Mouse (Mus musculus) olfactory bulb, adult 2 months (tissue): ENCODE results near the gene Cct8. TPM values are rescaled to one million over a fixed set of nuclear protein-coding genes. Genes with fewer than 3 reads are reported as not detected.

Experiments used
- H3K27ac ChIP-seq: fragments of 200-500 bp; 2 replicates; pipeline ENCODE4 v1.5.1; 2012; ENCODE audit warnings: low read depth, low read length; ENCODE audit not compliant: insufficient read depth
- H3K4me1 ChIP-seq: fragments of 200-500 bp; 2 replicates; pipeline ENCODE4 v1.6.1; 2012; ENCODE audit warnings: low read length; ENCODE audit not compliant: control insufficient read depth, insufficient read depth
- H3K4me3 ChIP-seq: fragments of 200-500 bp; 2 replicates; pipeline ENCODE4 v1.5.1; 2012; ENCODE audit warnings: mild to moderate bottlenecking, low read depth, low read length, moderate library complexity; ENCODE audit not compliant: insufficient read depth
- CTCF ChIP-seq: fragments of 200-500 bp; IDR thresholded peaks from 2 replicates; pipeline ENCODE4 v1.5.1; 2012; ENCODE audit warnings: low read depth, mild to moderate bottlenecking, low read length, moderate library complexity; ENCODE audit not compliant: insufficient read depth
- POLR2A ChIP-seq: fragments of 200-500 bp; IDR thresholded peaks from 2 replicates; pipeline ENCODE4 v1.6.1; 2012; ENCODE audit warnings: mild to moderate bottlenecking, low read depth, low read length, moderate library complexity; ENCODE audit not compliant: insufficient read depth
- WGBS: fragments of 180-500 bp; shearing (Covaris S2); methylation state at CpG from one replicate; pipeline ENCODE4 v1.1.7; 2018; 5-methylcytosine and 5-hydroxymethylcytosine counted together
- polyA plus RNA-seq: library from polyadenylated mRNA; stranded (reverse); fragments of >200 nt; gene quantifications from 2 replicates; pipeline ENCODE4 v1.2.4, GENCODE M21; 2012; ENCODE audit warnings: low replicate concordance; ENCODE audit not compliant: missing spikeins, insufficient read depth, insufficient read length

Gene Cct8
- polyA plus RNA-seq, 1 experiment, result 308 TPM

DNA sequence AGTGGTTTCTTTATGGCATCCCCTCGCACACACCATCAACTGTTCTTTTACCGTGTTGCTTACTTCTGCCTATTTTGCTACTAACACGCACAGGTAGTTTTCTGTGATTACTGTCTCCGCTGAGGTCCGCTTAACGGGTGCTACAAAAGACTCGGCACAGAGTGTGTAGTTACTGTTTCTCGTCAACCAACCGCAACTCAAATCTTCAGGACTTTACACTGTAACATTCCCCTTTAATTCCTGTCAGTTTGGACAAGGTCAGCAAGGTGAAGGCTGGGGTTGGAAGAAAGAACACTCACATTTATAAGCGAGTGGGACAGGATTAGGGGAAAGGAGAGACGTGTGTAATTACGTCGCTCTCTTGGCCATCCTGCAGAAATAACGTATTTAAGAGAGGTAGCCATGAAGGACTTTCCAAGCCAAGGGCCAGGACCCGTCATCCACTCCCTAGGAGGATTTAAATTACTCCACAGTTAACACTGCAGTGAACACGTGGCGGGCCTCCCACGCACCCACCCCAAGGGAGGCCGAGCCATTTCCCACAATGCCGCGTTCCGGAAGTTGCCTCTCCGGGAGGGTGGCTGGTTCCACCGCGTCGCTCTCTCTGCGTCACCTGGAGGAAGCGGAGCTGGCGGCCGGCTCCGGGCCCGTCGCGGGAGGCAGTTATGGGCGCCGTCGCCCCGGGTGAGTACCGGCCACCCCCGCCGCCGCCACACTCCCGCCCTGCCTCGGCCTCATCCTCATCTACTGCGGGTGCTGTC lies 41.1 kb downstream of the Cct8 start, which contains the start of gene Usp16:
Gene Usp16 (plus strand): TSS at position 285 of the 761 bp plus-strand sequence.
- TF ChIP-seq CTCF (no peak), POLR2A (peak; percentile 72)
- Histone ChIP-seq H3K4me1 (peaks cover 7% of the 10 kb centered on the region), H3K4me3 (peak within 1 kb of the TSS; percentile 99), H3K27ac (peak within 1 kb of the TSS; percentile 61)
- WGBS, result 7% methylated on average over 45 of the region's 45 CpGs

DNA sequence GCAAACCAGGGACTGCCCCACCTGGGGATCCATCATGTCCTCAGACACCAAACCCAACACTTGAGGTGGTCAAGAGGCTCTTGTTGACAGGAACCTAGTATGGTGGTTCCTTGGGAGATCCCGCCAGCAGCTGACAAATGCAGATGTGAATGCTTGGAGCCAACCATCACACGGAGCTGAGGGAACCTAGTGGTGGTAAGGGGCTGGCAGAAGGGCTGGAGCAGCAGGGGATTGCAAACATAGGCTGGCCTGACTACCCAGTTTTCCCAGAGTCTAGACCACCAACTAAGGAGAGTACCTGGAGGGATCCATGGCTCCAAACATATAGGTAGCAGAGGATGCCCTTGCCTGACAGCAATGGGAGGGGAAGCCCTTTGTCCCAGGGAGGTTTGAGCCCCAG lies 42.4 kb downstream of the Cct8 start:
- TF ChIP-seq POLR2A, result no peak
- TF ChIP-seq CTCF, result no peak
- H3K27ac ChIP-seq, result no peak overlapping the region
- no peak overlapping the region for H3K4me3 ChIP-seq
- H3K4me1 ChIP-seq, result peaks cover 7% of the 10 kb centered on the region
- WGBS, result 81% methylated on average over 2 of the region's 2 CpGs

DNA sequence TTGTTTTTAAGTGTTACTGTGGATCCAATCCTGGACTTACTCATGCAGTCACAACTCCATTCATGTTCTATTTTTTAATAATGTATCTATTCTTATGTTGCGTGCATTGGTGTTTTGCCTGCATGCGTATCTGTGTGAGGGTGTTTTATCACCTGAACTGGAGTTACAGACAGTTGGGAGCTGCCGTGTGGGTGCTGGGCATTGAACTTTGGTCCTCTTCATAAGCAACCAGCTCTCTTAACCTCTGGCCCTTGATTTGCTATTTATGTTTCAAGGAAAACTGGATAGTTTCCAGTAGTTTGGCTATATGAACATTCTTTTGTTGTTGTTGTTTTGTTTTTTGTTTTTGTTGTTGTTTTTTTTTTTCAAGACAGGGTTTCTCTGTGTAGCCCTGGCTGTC lies 50.1 kb downstream of the Cct8 start:
- H3K4me3 ChIP-seq, result no peak overlapping the region
- WGBS, result 95% methylated on average over 3 of the region's 3 CpGs

DNA sequence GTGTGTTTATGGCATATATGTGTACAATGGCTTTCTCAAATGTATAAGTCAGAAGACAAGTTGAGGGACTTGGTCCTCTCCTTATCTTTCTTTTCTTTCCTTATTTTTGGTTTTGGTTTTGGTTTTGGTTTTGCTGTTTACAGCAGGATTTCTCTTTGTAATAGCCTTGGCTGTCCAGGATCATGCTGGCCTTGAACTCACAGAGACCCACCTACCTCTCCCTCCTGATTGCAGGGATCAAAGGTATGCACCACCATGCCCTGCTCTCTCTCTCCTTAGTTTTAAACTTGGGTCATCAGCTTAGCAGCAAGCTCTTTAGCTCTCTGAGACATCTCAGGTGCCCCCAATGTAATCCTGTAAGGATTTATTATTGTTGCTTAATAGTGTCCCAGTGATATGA lies 50.6 kb downstream of the Cct8 start:
- no peak for TF ChIP-seq CTCF
- no peak for TF ChIP-seq POLR2A
- no peak overlapping the region for H3K4me3 ChIP-seq
- no peak overlapping the region for H3K27ac ChIP-seq
- peaks cover 5% of the 10 kb centered on the region for H3K4me1 ChIP-seq

More for the DNA sequence above, 50.1 kb downstream of the Cct8 start:
- TF ChIP-seq CTCF (no peak), POLR2A (no peak)
- Histone ChIP-seq H3K4me1 (peaks cover 5% of the 10 kb centered on the region), H3K27ac (no peak overlapping the region)

DNA sequence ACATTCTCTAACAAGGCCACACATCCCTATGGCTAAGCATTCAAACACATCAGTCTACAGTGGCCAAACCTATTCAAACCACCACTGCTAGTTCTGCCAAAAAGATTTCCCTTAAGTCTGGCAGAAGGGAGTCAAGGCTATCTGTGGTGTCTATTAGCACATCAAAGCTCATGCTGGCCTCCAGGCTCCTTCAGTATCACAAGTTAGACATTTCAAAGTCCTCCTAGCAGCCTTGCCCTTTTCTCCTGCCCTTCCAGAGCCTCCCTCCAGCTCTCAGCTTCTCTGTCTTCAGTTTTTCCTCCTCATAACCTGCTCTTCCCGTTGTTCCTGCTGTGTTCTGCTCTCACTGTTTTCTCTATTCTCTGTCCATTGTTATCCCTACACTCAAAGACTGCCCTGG lies 51.6 kb downstream of the Cct8 start:
- no peak overlapping the region for H3K27ac ChIP-seq
- no peak for TF ChIP-seq POLR2A
- no peak for TF ChIP-seq CTCF
- WGBS, result 37% methylated on average over 1 of the region's 1 CpGs
- peaks cover 5% of the 10 kb centered on the region for H3K4me1 ChIP-seq
- no peak overlapping the region for H3K4me3 ChIP-seq

DNA sequence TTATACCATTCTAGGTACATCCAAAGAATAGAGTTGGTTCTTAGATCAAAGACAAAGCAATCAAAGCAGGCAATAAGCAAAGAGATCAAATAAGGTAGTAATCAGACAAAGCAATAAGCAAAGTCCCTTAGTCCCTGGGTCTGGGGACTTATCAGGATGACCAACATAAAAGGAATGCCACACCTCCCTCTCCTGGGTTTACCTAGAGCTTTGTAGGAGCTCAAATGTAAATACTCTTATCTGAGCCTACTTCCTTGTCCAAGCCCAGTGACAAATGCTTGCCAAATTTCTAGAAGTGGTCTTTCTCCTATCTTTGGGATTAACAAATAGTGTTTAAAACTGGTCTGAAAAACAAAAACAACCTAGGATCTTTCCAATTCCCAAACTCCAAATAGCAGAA lies 52.4 kb downstream of the Cct8 start:
- TF ChIP-seq POLR2A, result no peak
- no peak for TF ChIP-seq CTCF
- H3K27ac ChIP-seq, result no peak overlapping the region
- H3K4me3 ChIP-seq, result no peak overlapping the region
- H3K4me1 ChIP-seq, result peaks cover 5% of the 10 kb centered on the region

DNA sequence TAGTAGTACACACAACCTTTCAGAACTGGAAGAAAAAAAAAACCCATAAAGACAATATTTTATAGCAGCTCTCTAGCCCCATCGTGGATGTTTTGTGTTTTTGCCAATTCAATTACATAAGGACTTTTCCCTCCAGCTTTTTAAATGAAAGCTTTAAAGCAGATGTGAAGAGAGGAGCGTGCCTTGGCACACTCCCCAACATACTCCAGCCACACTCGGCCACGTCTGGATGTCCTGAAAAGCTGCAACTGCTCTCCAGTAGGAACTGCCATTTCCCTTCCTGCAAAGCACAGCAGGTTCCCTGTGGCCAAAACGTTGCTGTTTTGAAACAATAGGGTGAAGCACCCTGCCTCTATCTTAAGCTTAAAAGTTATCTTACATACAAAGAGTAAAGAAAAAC lies 53.4 kb downstream of the Cct8 start:
- 44% methylated on average over 5 of the region's 5 CpGs for WGBS
- peaks cover 5% of the 10 kb centered on the region for H3K4me1 ChIP-seq
- H3K4me3 ChIP-seq, result no peak overlapping the region
- TF ChIP-seq CTCF (no peak), POLR2A (no peak)
- no peak overlapping the region for H3K27ac ChIP-seq

DNA sequence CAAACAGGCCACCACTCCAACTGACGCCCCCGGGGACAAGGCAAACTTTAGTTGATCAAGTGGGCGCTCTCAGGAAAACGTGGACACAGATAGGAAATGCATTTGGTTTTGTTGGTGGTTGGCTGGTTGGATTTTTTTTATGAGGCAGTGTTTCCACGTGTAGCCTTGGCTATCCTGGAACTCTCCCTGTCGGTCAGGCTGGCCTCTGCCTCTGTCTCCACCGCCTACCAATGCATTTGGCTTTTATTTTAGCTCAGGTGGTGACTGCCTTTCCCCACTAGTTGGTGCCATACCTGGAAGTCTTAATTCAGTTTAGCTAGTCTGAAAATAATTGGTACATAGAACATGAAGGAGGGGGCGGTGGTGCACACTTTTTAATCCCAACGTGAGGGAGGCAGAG lies 54.6 kb downstream of the Cct8 start:
- H3K4me3 ChIP-seq, result peak overlapping the region; percentile 26
- no peak overlapping the region for H3K27ac ChIP-seq
- peaks cover 5% of the 10 kb centered on the region for H3K4me1 ChIP-seq
- 17% methylated on average over 9 of the region's 9 CpGs for WGBS
- TF ChIP-seq CTCF, result no peak
- no peak for TF ChIP-seq POLR2A

DNA sequence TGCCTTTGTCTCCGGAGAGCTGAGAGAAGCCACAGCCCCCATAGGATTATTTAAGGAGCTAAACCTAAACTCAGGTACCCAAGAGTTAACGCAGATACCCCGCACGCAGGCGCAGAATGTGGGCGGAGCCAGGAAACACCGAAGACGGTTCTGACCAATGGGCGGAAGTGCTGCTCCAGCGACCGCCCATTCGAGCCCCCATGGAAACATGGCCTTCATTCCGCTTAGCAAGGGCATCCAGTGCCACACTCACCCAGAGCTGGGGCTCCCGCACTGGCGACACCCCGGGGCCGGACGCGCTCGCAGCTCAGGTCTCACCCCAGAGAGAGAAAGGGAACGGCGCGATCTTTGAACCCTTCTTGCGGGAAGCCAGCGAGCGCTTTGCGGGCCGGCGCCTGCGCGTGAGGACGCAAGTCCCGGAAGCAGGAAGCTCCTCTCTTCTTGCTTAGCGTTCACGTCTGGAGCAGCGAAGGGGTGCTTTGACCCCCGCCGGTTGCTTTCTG lies 55.4 kb downstream of the Cct8 start, which contains the start of gene Rwdd2b:
Gene Rwdd2b (minus strand): TSS at position 390 of the 503 bp plus-strand sequence.
- WGBS, result 0% methylated on average over 38 of the region's 38 CpGs
- TF ChIP-seq POLR2A, result peak; percentile 59
- no peak for TF ChIP-seq CTCF
- Histone ChIP-seq H3K27ac (peak within 1 kb of the TSS; percentile 94), H3K4me1 (peaks cover 5% of the 10 kb centered on the region), H3K4me3 (peak within 1 kb of the TSS; percentile 69)

DNA sequence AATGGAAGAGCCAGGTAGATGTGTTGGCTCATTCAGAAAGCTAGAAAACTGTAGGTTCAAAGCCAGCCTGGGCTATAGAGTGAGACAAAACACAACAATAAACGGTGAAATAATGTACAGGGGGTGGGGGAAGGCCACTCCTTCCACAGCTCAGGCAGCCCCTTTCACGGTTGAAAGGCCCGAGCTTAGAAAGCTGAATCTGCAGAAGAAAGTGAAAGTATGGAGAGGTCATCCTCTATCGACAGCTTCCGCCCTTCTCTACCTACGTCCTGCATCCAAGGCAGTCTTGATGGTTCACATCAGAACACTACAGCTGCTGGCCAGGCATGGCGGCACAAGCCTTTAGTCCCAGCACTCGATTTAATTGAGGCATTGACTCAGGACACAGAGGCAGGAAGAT lies 57.0 kb downstream of the Cct8 start:
- Histone ChIP-seq H3K4me3 (no peak overlapping the region), H3K27ac (no peak overlapping the region)
- 87% methylated on average over 8 of the region's 8 CpGs for WGBS

More for the DNA sequence above, 57.0 kb downstream of the Cct8 start:
- TF ChIP-seq POLR2A (no peak), CTCF (no peak)
- peaks cover 5% of the 10 kb centered on the region for H3K4me1 ChIP-seq
